Mouse (Mus musculus) brain, adult 2 months (tissue): ENCODE measurements around the gene Ino80.

Source experiments
- DNase-seq: peaks from one replicate; pipeline ENCODE4 v3.0.0; 2011; ENCODE audit warnings: low read depth, low spot score

The Ino80 gene

DNA sequence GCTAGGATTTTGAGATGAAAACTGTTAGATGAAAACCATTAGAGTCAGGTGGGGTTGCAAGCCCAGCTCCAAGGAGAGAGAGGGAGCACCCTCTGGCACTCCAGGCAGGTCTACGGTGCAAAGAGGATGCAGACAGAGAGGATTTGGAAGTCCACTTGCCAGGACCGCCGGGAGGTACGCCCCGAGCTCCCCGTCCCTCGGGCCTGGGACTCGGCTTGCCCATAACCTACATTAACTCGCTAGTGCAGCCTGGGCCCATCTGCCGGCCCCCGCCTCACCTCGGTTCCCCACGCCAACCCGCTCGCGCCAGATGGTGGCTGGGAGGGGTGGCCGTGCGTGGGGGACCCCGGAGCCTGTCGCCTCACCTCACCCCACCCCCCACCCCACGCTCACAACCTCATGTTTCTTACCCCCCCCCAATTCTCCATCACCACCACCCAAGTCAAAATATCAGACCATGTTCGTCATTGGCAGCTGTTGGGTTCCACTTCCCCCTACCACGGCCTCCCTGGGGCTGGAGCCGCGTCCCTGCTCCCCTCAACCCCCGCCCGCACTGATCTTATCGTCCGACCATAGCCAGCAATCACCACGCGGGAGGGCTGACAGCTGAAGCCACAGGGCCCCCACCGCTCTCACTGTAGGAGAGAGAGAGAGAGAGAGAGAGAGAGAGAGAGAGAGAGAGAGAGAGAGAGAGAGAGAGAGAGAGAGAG is 153.5 kb downstream of the Ino80 start:
- DNase-seq = no peak
